Mouse (Mus musculus) liver, postnatal 0 days (tissue): ENCODE measurements around the gene Ptprs. TPM values are rescaled to one million over a fixed set of nuclear protein-coding genes. Genes with fewer than 3 reads are reported as not detected.
A peak's percentile ranks its signal among the peaks of the same experiment; 100 is the strongest.

Experiments
- ATAC-seq: fragments of 200-750 bp; cut with Nextera tagmentation; 2 replicates; pipeline ENCODE4 v1.8.0; 2017; ENCODE audit warnings: mild to moderate bottlenecking, moderate library complexity
- DNase-seq: peaks from one replicate; pipeline ENCODE4 v3.0.0-alpha.2; 2016
- H3K27ac ChIP-seq: fragments of 300-500 bp; sonication (generic); 2 replicates; pipeline ENCODE4 v1.5.1; 2014; ENCODE audit warnings: antibody characterized with exemption, moderate library complexity, mild to moderate bottlenecking, low read depth
- H3K27me3 ChIP-seq: fragments of 300-500 bp; sonication (generic); 2 replicates; pipeline ENCODE4 v1.6.1; 2014; ENCODE audit warnings: low read length, control low read depth, mixed read lengths; ENCODE audit not compliant: insufficient read depth
- H3K36me3 ChIP-seq: fragments of 300-500 bp; sonication (generic); replicated peaks from 2 replicates; pipeline ENCODE4 v1.6.1; 2014; ENCODE audit warnings: mild to moderate bottlenecking, control low read depth, low read length, moderate library complexity, mixed read lengths; ENCODE audit not compliant: insufficient read depth
- H3K4me1 ChIP-seq: fragments of 300-500 bp; sonication (generic); 2 replicates; pipeline ENCODE4 v1.6.1; 2014; ENCODE audit warnings: antibody characterized with exemption, mild to moderate bottlenecking, control low read depth; ENCODE audit not compliant: insufficient read depth
- H3K4me2 ChIP-seq: fragments of 300-500 bp; sonication (generic); 2 replicates; pipeline ENCODE4 v1.6.1; 2014; ENCODE audit warnings: low read depth, mild to moderate bottlenecking, low read length, moderate library complexity, mixed read lengths
- H3K4me3 ChIP-seq: fragments of 300-500 bp; sonication (generic); 2 replicates; pipeline ENCODE4 v1.5.1; 2014; ENCODE audit warnings: low read depth, low read length
- H3K9ac ChIP-seq: fragments of 300-500 bp; sonication (generic); replicated peaks from 2 replicates; pipeline ENCODE4 v1.6.1; 2014; ENCODE audit warnings: mild to moderate bottlenecking, moderate library complexity
- H3K9me3 ChIP-seq: fragments of 300-500 bp; sonication (generic); 2 replicates; pipeline ENCODE4 v1.6.1; 2016; ENCODE audit warnings: mild to moderate bottlenecking, control low read depth, low read length, mixed read lengths
- CTCF ChIP-seq: sonication (generic); IDR thresholded peaks from 2 replicates; pipeline ENCODE4 v1.5.1; 2016; ENCODE audit warnings: antibody characterized with exemption, low read depth
- EP300 ChIP-seq: IDR thresholded peaks from 2 replicates; pipeline ENCODE4 v1.6.1; 2016; ENCODE audit warnings: antibody characterized with exemption, low read depth, mild to moderate bottlenecking
- WGBS: fragments of 180-500 bp; shearing (Covaris S2); extraction: QIAGEN DNeasy Blood & Tissue Kit; methylation state at CpG from one replicate; pipeline ENCODE4 v1.1.7; 2014; ENCODE audit not compliant: insufficient replicate concordance; 5-methylcytosine and 5-hydroxymethylcytosine counted together
- polyA plus RNA-seq: library from polyadenylated mRNA; unstranded; fragments of >200 nt; fragmentation: Nextera tagmentation; extraction: Ambion mirVana; gene quantifications from 2 replicates; pipeline ENCODE4 v1.2.1, GENCODE M21; 2015

The Ptprs gene
- polyA plus RNA-seq, 1 experiment from 2014 or later, result 3.4 TPM

- 64% methylated on average over 22 of the region's 22 CpGs for WGBS
- ATAC-seq (no peak), DNase-seq (no peak)
- Histone ChIP-seq H3K4me3 (no peak within 1 kb of the TSS), H3K27ac (no peak within 1 kb of the TSS), H3K9ac (no peak within 1 kb of the TSS), H3K36me3 (no peaks in the 10 kb centered on the region), H3K4me1 (peaks cover 8% of the 10 kb centered on the region; the same call in 1 of the 2 replicates), H3K9me3 (no peaks in the 10 kb centered on the region), H3K4me2 (no peak within 1 kb of the TSS), H3K27me3 (peaks cover 57% of the 10 kb centered on the region)
- TF ChIP-seq EP300 (no peak), CTCF (no peak)
These were observed 36.0 kb upstream of the Ptprs start, which contains the start of gene Znrf4 for GRCm38 (mm10) chr17:56512310-56512709. Znrf4 (minus strand) TSS chr17:56512431.

DNA sequence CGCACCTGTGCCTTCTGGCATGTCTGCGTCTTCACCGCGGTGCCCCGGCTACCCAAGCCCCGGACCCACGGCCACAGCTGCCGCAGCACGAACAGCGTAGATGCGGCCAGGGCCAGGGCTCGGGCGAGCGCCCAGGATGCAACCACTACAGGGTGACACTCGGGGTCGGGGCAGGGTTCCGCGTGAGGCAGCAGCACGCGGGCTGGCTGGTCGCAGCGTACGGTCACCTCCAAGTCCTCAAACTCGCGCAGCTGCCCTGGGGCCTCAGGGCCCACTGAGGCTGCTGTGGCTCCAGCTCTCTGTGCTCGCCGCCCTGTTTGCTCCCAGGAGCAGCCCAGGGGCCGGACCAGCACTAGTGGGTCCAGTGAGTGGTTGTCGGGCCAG lies 35.4 kb upstream of the Ptprs start:
- Histone ChIP-seq H3K9ac (no peak overlapping the region), H3K4me3 (no peak overlapping the region), H3K27ac (no peak overlapping the region), H3K36me3 (no peaks in the 10 kb centered on the region), H3K4me2 (no peak overlapping the region), H3K27me3 (peaks cover 57% of the 10 kb centered on the region), H3K4me1 (peaks cover 10% of the 10 kb centered on the region; the same call in 1 of the 2 replicates), H3K9me3 (no peaks in the 10 kb centered on the region)
- ATAC-seq (no peak), DNase-seq (no peak)
- WGBS, result 21% methylated on average over 29 of the region's 29 CpGs
- TF ChIP-seq EP300 (no peak), CTCF (no peak)

GRCm38 (mm10) chr17:56510970-56511706 lies 34.9 kb upstream of the Ptprs start:
- no peaks in the 10 kb centered on the region for H3K9me3 ChIP-seq
- TF ChIP-seq EP300 (no peak), CTCF (no peak)
- H3K27me3 ChIP-seq, result peaks cover 57% of the 10 kb centered on the region
- DNase-seq, result no peak
- no peak overlapping the region for H3K4me3 ChIP-seq
- ATAC-seq, result no peak
- peaks cover 10% of the 10 kb centered on the region; the same call in 1 of the 2 replicates for H3K4me1 ChIP-seq
- H3K36me3 ChIP-seq, result no peaks in the 10 kb centered on the region
- H3K9ac ChIP-seq, result no peak overlapping the region
- no peak overlapping the region for H3K4me2 ChIP-seq
- WGBS, result 6% methylated on average over 56 of the region's 60 CpGs
- no peak overlapping the region for H3K27ac ChIP-seq

DNA sequence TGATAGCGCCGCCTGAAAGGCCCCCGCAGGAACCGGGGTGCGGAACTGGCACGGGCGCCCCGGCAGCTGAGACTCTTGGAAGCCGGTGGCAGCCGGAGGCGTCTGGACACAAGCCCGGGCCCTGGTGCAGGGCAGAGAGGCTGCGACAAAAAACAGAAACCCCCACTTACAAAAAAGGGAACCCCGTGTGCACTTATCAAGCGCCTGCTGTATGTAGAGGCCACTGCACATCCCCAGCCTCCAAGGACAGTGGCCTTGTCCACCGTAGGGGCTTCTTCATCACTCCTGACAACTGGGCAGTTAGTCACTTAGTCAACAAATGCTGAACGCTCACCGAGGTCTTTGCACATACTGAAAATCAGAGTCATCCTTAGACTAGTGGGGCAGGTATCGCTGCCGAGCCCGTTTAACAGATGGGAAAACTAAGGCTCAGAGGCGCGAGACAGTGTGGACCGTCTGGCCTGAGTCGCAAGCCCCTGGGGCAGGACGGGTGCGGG lies 34.2 kb upstream of the Ptprs start:
- H3K36me3 ChIP-seq, result no peaks in the 10 kb centered on the region
- H3K9me3 ChIP-seq, result no peaks in the 10 kb centered on the region
- TF ChIP-seq CTCF, result no peak
- no peak for TF ChIP-seq EP300
- peaks cover 57% of the 10 kb centered on the region for H3K27me3 ChIP-seq
- ATAC-seq (no peak), DNase-seq (no peak)
- no peak overlapping the region for H3K4me2 ChIP-seq
- H3K4me1 ChIP-seq, result peaks cover 10% of the 10 kb centered on the region; the same call in 1 of the 2 replicates
- H3K4me3 ChIP-seq, result no peak overlapping the region
- H3K9ac ChIP-seq, result no peak overlapping the region
- H3K27ac ChIP-seq, result no peak overlapping the region
- WGBS, result 23% methylated on average over 27 of the region's 27 CpGs

DNA sequence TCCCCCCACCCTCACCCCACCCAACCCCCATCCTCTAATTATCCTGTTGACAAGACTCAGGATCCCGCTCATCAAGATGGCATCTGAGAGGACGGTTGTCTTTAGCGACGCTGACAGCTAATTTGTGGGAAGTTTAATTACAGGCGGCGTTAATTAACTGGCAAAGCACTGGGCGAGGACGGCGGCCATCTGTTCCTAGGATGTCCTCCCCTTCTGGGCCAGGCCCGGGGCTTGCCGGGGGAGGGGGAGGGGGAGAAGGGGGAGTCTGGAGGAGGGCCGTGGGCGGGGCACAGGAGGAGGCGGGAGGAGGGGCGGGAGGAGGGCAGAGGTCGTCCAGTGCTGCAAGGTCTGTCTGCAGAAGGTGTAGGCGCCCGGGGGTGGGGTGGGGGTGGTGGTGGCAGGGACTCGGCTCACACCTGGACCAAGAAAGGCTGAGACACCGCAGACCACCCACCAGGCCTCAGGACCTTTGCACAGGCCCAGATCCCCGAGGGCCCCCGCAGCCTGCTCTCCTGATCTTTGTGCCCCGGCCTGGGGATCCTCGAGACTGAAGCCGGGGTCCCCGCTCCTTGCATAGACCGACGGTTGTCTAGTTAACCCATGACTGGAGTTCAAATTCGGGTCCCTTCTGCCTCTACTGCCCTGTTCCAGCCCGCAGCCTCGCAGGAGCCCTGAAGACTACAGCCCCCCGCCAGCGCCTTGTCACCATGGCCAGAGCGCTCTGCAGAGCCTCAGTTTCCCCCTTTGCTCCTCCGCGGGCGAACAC lies 33.6 kb upstream of the Ptprs start:
- TF ChIP-seq EP300 (no peak), CTCF (no peak)
- H3K4me2 ChIP-seq, result peak overlapping the region; percentile 3; the same call in 1 of the 2 replicates
- peaks cover 54% of the 10 kb centered on the region for H3K27me3 ChIP-seq
- H3K4me3 ChIP-seq, result no peak overlapping the region
- H3K4me1 ChIP-seq, result peaks cover 10% of the 10 kb centered on the region; the same call in 1 of the 2 replicates
- H3K36me3 ChIP-seq, result no peaks in the 10 kb centered on the region
- H3K9ac ChIP-seq, result no peak overlapping the region
- DNase-seq (peak; percentile 37), ATAC-seq (no peak)
- H3K9me3 ChIP-seq, result no peaks in the 10 kb centered on the region
- 13% methylated on average over 27 of the region's 37 CpGs for WGBS
- H3K27ac ChIP-seq, result no peak overlapping the region

GRCm38 (mm10) chr17:56509021-56509640 lies 32.8 kb upstream of the Ptprs start:
- peaks cover 47% of the 10 kb centered on the region for H3K27me3 ChIP-seq
- no peak overlapping the region for H3K4me3 ChIP-seq
- no peak overlapping the region for H3K9ac ChIP-seq
- DNase-seq (no peak), ATAC-seq (no peak)
- 53% methylated on average over 10 of the region's 10 CpGs for WGBS
- H3K4me1 ChIP-seq, result peaks cover 10% of the 10 kb centered on the region; the same call in 1 of the 2 replicates
- H3K4me2 ChIP-seq, result no peak overlapping the region
- TF ChIP-seq CTCF, result no peak
- no peak for TF ChIP-seq EP300
- H3K36me3 ChIP-seq, result no peaks in the 10 kb centered on the region
- no peak overlapping the region for H3K27ac ChIP-seq
- no peaks in the 10 kb centered on the region for H3K9me3 ChIP-seq
